Mouse (Mus musculus): ENCODE measurements around the gene Lipt2. TPM values are rescaled to one million over a fixed set of nuclear protein-coding genes. Genes with fewer than 3 reads are reported as not detected.

Gene Lipt2
- polyA plus RNA-seq, 1 experiment: 7.5 TPM

GRCm38 (mm10) chr7:100170756-100171155 lies 11.7 kb downstream of the Lipt2 start:
- Histone ChIP-seq H3K4me3 (replicated peaks; ENCODE audit: insufficient read depth, low read depth, low read length) (no peak overlapping the region), H3K27me3 (ENCODE audit: control insufficient read depth, insufficient read depth, low read length) (no peaks in the 10 kb centered on the region), H3K4me1 (ENCODE audit: control insufficient read depth, insufficient read depth, low read length) (no peaks in the 10 kb centered on the region), H3K27ac (ENCODE audit: insufficient read depth, low read length) (no peak overlapping the region)
- WGBS: 66% methylated on average over 4 of the region's 4 CpGs
- TF ChIP-seq CTCF (IDR thresholded peaks at IDR 0.05; ENCODE audit: borderline replicate concordance, insufficient read depth, low read depth, low read length) (no peak), POLR2A (IDR thresholded peaks at IDR 0.05; ENCODE audit: borderline replicate concordance, insufficient read depth, low read length) (no peak)
- DNase-seq: no peak

GRCm38 (mm10) chr7:100176269-100176668 lies 17.2 kb downstream of the Lipt2 start, which contains the start of gene Kcne3:
Kcne3 (plus strand) TSS chr7:100176502.
- Histone ChIP-seq H3K4me3 (replicated peaks; ENCODE audit: insufficient read depth, low read depth, low read length) (no peak within 1 kb of the TSS), H3K4me1 (ENCODE audit: control insufficient read depth, insufficient read depth, low read length) (no peaks in the 10 kb centered on the region), H3K27ac (ENCODE audit: insufficient read depth, low read length) (no peak within 1 kb of the TSS), H3K27me3 (ENCODE audit: control insufficient read depth, insufficient read depth, low read length) (no peaks in the 10 kb centered on the region; the same call in 1 of the 2 replicates)
- DNase-seq: no peak
- 85% methylated on average over 3 of the region's 3 CpGs for WGBS
- no peak for TF ChIP-seq CTCF (IDR thresholded peaks at IDR 0.05; ENCODE audit: borderline replicate concordance, insufficient read depth, low read depth, low read length)
- TF ChIP-seq POLR2A (IDR thresholded peaks at IDR 0.05; ENCODE audit: borderline replicate concordance, insufficient read depth, low read length): no peak

- H3K27ac ChIP-seq (ENCODE audit: insufficient read depth, low read length): no peak overlapping the region
- no peak for DNase-seq
- no peaks in the 10 kb centered on the region for H3K4me1 ChIP-seq (ENCODE audit: control insufficient read depth, insufficient read depth, low read length)
- WGBS: 17% methylated on average over 30 of the region's 30 CpGs
- peak overlapping the region; percentile 23 for H3K4me3 ChIP-seq (replicated peaks; ENCODE audit: insufficient read depth, low read depth, low read length)
- no peak for TF ChIP-seq POLR2A (IDR thresholded peaks at IDR 0.05; ENCODE audit: borderline replicate concordance, insufficient read depth, low read length)
- no peak for TF ChIP-seq CTCF (IDR thresholded peaks at IDR 0.05; ENCODE audit: borderline replicate concordance, insufficient read depth, low read depth, low read length)
- H3K27me3 ChIP-seq (ENCODE audit: control insufficient read depth, insufficient read depth, low read length): no peaks in the 10 kb centered on the region; the same call in 1 of the 2 replicates
Observed at GRCm38 (mm10) chr7:100178016-100178890, 19.2 kb downstream of the Lipt2 start.

GRCm38 (mm10) chr7:100178891-100179233 lies 19.8 kb downstream of the Lipt2 start:
- WGBS: 3% methylated on average over 15 of the region's 15 CpGs

GRCm38 (mm10) chr7:100179394-100179793 lies 20.3 kb downstream of the Lipt2 start:
- H3K4me1 ChIP-seq (ENCODE audit: control insufficient read depth, insufficient read depth, low read length): no peaks in the 10 kb centered on the region
- H3K27ac ChIP-seq (ENCODE audit: insufficient read depth, low read length): no peak overlapping the region
- WGBS: 76% methylated on average over 7 of the region's 7 CpGs
- TF ChIP-seq POLR2A (IDR thresholded peaks at IDR 0.05; ENCODE audit: borderline replicate concordance, insufficient read depth, low read length) (no peak), CTCF (IDR thresholded peaks at IDR 0.05; ENCODE audit: borderline replicate concordance, insufficient read depth, low read depth, low read length) (no peak)
- H3K4me3 ChIP-seq (replicated peaks; ENCODE audit: insufficient read depth, low read depth, low read length): no peak overlapping the region
- no peaks in the 10 kb centered on the region; the same call in 1 of the 2 replicates for H3K27me3 ChIP-seq (ENCODE audit: control insufficient read depth, insufficient read depth, low read length)
- no peak for DNase-seq

More at GRCm38 (mm10) chr7:100178891-100179233, 19.8 kb downstream of the Lipt2 start:
- TF ChIP-seq POLR2A (IDR thresholded peaks at IDR 0.05; ENCODE audit: borderline replicate concordance, insufficient read depth, low read length): no peak
- H3K27me3 ChIP-seq (ENCODE audit: control insufficient read depth, insufficient read depth, low read length): no peaks in the 10 kb centered on the region; the same call in 1 of the 2 replicates
- H3K27ac ChIP-seq (ENCODE audit: insufficient read depth, low read length): no peak overlapping the region
- H3K4me1 ChIP-seq (ENCODE audit: control insufficient read depth, insufficient read depth, low read length): no peaks in the 10 kb centered on the region
- H3K4me3 ChIP-seq (replicated peaks; ENCODE audit: insufficient read depth, low read depth, low read length): peak overlapping the region; percentile 23
- no peak for DNase-seq

- WGBS: 84% methylated on average over 7 of the region's 7 CpGs
Observed at GRCm38 (mm10) chr7:100179836-100180407, 20.8 kb downstream of the Lipt2 start.

GRCm38 (mm10) chr7:100181176-100181575 lies 22.1 kb downstream of the Lipt2 start:
- WGBS: 95% methylated on average over 2 of the region's 2 CpGs
- no peak for TF ChIP-seq CTCF (IDR thresholded peaks at IDR 0.05; ENCODE audit: borderline replicate concordance, insufficient read depth, low read depth, low read length)
- no peak for TF ChIP-seq POLR2A (IDR thresholded peaks at IDR 0.05; ENCODE audit: borderline replicate concordance, insufficient read depth, low read length)

More at GRCm38 (mm10) chr7:100179836-100180407, 20.8 kb downstream of the Lipt2 start:
- H3K27me3 ChIP-seq (ENCODE audit: control insufficient read depth, insufficient read depth, low read length): no peaks in the 10 kb centered on the region; the same call in 1 of the 2 replicates
- no peak for DNase-seq
- H3K27ac ChIP-seq (ENCODE audit: insufficient read depth, low read length): no peak overlapping the region
- TF ChIP-seq POLR2A (IDR thresholded peaks at IDR 0.05; ENCODE audit: borderline replicate concordance, insufficient read depth, low read length) (no peak), CTCF (IDR thresholded peaks at IDR 0.05; ENCODE audit: borderline replicate concordance, insufficient read depth, low read depth, low read length) (no peak)
- no peaks in the 10 kb centered on the region for H3K4me1 ChIP-seq (ENCODE audit: control insufficient read depth, insufficient read depth, low read length)
- H3K4me3 ChIP-seq (replicated peaks; ENCODE audit: insufficient read depth, low read depth, low read length): no peak overlapping the region

More at GRCm38 (mm10) chr7:100181176-100181575, 22.1 kb downstream of the Lipt2 start:
- Histone ChIP-seq H3K4me3 (replicated peaks; ENCODE audit: insufficient read depth, low read depth, low read length) (no peak overlapping the region), H3K4me1 (ENCODE audit: control insufficient read depth, insufficient read depth, low read length) (no peaks in the 10 kb centered on the region), H3K27ac (ENCODE audit: insufficient read depth, low read length) (no peak overlapping the region), H3K27me3 (ENCODE audit: control insufficient read depth, insufficient read depth, low read length) (no peaks in the 10 kb centered on the region; the same call in 1 of the 2 replicates)
- no peak for DNase-seq

All from cerebellum, adult 2 months (tissue).